Mouse (Mus musculus) liver, postnatal 0 days (tissue): ENCODE results near the gene Ntn1. TPM values are rescaled to one million over a fixed set of nuclear protein-coding genes. Genes with fewer than 3 reads are reported as not detected.

ENCODE experiments used
- ATAC-seq: fragments of 200-750 bp; cut with Nextera tagmentation; 2 replicates; pipeline ENCODE4 v1.8.0; 2017; ENCODE audit warnings: mild to moderate bottlenecking, moderate library complexity
- DNase-seq: peaks from one replicate; pipeline ENCODE4 v3.0.0-alpha.2; 2016
- H3K27ac ChIP-seq: fragments of 300-500 bp; sonication (generic); 2 replicates; pipeline ENCODE4 v1.5.1; 2014; ENCODE audit warnings: antibody characterized with exemption, moderate library complexity, mild to moderate bottlenecking, low read depth
- H3K27me3 ChIP-seq: fragments of 300-500 bp; sonication (generic); 2 replicates; pipeline ENCODE4 v1.6.1; 2014; ENCODE audit warnings: low read length, control low read depth, mixed read lengths; ENCODE audit not compliant: insufficient read depth
- H3K36me3 ChIP-seq: fragments of 300-500 bp; sonication (generic); replicated peaks from 2 replicates; pipeline ENCODE4 v1.6.1; 2014; ENCODE audit warnings: mild to moderate bottlenecking, control low read depth, low read length, moderate library complexity, mixed read lengths; ENCODE audit not compliant: insufficient read depth
- H3K4me1 ChIP-seq: fragments of 300-500 bp; sonication (generic); 2 replicates; pipeline ENCODE4 v1.6.1; 2014; ENCODE audit warnings: antibody characterized with exemption, mild to moderate bottlenecking, control low read depth; ENCODE audit not compliant: insufficient read depth
- H3K4me2 ChIP-seq: fragments of 300-500 bp; sonication (generic); 2 replicates; pipeline ENCODE4 v1.6.1; 2014; ENCODE audit warnings: low read depth, mild to moderate bottlenecking, low read length, moderate library complexity, mixed read lengths
- H3K4me3 ChIP-seq: fragments of 300-500 bp; sonication (generic); 2 replicates; pipeline ENCODE4 v1.5.1; 2014; ENCODE audit warnings: low read depth, low read length
- H3K9ac ChIP-seq: fragments of 300-500 bp; sonication (generic); replicated peaks from 2 replicates; pipeline ENCODE4 v1.6.1; 2014; ENCODE audit warnings: mild to moderate bottlenecking, moderate library complexity
- H3K9me3 ChIP-seq: fragments of 300-500 bp; sonication (generic); 2 replicates; pipeline ENCODE4 v1.6.1; 2016; ENCODE audit warnings: mild to moderate bottlenecking, control low read depth, low read length, mixed read lengths
- CTCF ChIP-seq: sonication (generic); IDR thresholded peaks from 2 replicates; pipeline ENCODE4 v1.5.1; 2016; ENCODE audit warnings: antibody characterized with exemption, low read depth
- EP300 ChIP-seq: IDR thresholded peaks from 2 replicates; pipeline ENCODE4 v1.6.1; 2016; ENCODE audit warnings: antibody characterized with exemption, low read depth, mild to moderate bottlenecking
- WGBS: fragments of 180-500 bp; shearing (Covaris S2); extraction: QIAGEN DNeasy Blood & Tissue Kit; methylation state at CpG from one replicate; pipeline ENCODE4 v1.1.7; 2014; ENCODE audit not compliant: insufficient replicate concordance; 5-methylcytosine and 5-hydroxymethylcytosine counted together
- polyA plus RNA-seq: library from polyadenylated mRNA; unstranded; fragments of >200 nt; fragmentation: Nextera tagmentation; extraction: Ambion mirVana; gene quantifications from 2 replicates; pipeline ENCODE4 v1.2.1, GENCODE M21; 2015

The Ntn1 gene
- polyA plus RNA-seq, 1 experiment from 2014 or later = 0.76 TPM

- TF ChIP-seq CTCF (no peak), EP300 (no peak)
- no peak overlapping the region for H3K9ac ChIP-seq
- no peaks in the 10 kb centered on the region for H3K4me1 ChIP-seq
- H3K27ac ChIP-seq = no peak overlapping the region
- DNase-seq = no peak
- no peak for ATAC-seq
- WGBS = 69% methylated on average over 3 of the region's 3 CpGs
- no peaks in the 10 kb centered on the region for H3K27me3 ChIP-seq
- H3K4me3 ChIP-seq = no peak overlapping the region
- no peaks in the 10 kb centered on the region for H3K9me3 ChIP-seq
- H3K36me3 ChIP-seq = no peaks in the 10 kb centered on the region
- no peak overlapping the region for H3K4me2 ChIP-seq
Observed at GRCm38 (mm10) chr11:68354848-68355247, 45.8 kb downstream of the Ntn1 start.

GRCm38 (mm10) chr11:68352236-68352635 lies 48.4 kb downstream of the Ntn1 start:
- H3K27me3 ChIP-seq = 0 out of 2 replicates have a peak, but pooled peaks cover 2% of the 10 kb centered on the region
- no peak overlapping the region for H3K4me2 ChIP-seq
- no peaks in the 10 kb centered on the region for H3K36me3 ChIP-seq
- no peaks in the 10 kb centered on the region for H3K9me3 ChIP-seq
- ATAC-seq (no peak), DNase-seq (no peak)
- no peak overlapping the region for H3K9ac ChIP-seq
- no peaks in the 10 kb centered on the region for H3K4me1 ChIP-seq
- H3K4me3 ChIP-seq = no peak overlapping the region
- H3K27ac ChIP-seq = no peak overlapping the region
- TF ChIP-seq EP300 (no peak; the same call in 1 of the 2 replicates), CTCF (no peak)
- 53% methylated on average over 6 of the region's 6 CpGs for WGBS

- Histone ChIP-seq H3K9me3 (no peaks in the 10 kb centered on the region), H3K9ac (no peak overlapping the region), H3K4me1 (no peaks in the 10 kb centered on the region), H3K27me3 (0 out of 2 replicates have a peak, but pooled peaks cover 2% of the 10 kb centered on the region), H3K27ac (no peak overlapping the region), H3K36me3 (no peaks in the 10 kb centered on the region), H3K4me3 (no peak overlapping the region), H3K4me2 (no peak overlapping the region)
- TF ChIP-seq EP300 (no peak), CTCF (no peak)
- WGBS = 81% methylated on average over 12 of the region's 12 CpGs
- DNase-seq = no peak
- no peak for ATAC-seq
Observed at GRCm38 (mm10) chr11:68348851-68349250, 51.8 kb downstream of the Ntn1 start.

- no peak for TF ChIP-seq CTCF
- TF ChIP-seq EP300 = no peak
- no peak for DNase-seq
- no peak overlapping the region for H3K9ac ChIP-seq
- no peak overlapping the region for H3K4me2 ChIP-seq
- 44% methylated on average over 6 of the region's 6 CpGs for WGBS
- H3K4me1 ChIP-seq = no peaks in the 10 kb centered on the region
- no peak overlapping the region for H3K27ac ChIP-seq
- no peak overlapping the region for H3K4me3 ChIP-seq
- no peak for ATAC-seq
- no peaks in the 10 kb centered on the region for H3K36me3 ChIP-seq
- 0 out of 2 replicates have a peak, but pooled peaks cover 2% of the 10 kb centered on the region for H3K27me3 ChIP-seq
- no peaks in the 10 kb centered on the region for H3K9me3 ChIP-seq
Observed at GRCm38 (mm10) chr11:68348083-68348482, 52.5 kb downstream of the Ntn1 start.

GRCm38 (mm10) chr11:68347508-68347907 lies 53.1 kb downstream of the Ntn1 start:
- 64% methylated on average over 5 of the region's 5 CpGs for WGBS
- no peak overlapping the region for H3K4me3 ChIP-seq
- H3K4me1 ChIP-seq = no peaks in the 10 kb centered on the region
- no peak overlapping the region for H3K27ac ChIP-seq
- H3K27me3 ChIP-seq = 0 out of 2 replicates have a peak, but pooled peaks cover 2% of the 10 kb centered on the region
- H3K4me2 ChIP-seq = no peak overlapping the region
- TF ChIP-seq EP300 = no peak
- TF ChIP-seq CTCF = no peak
- no peaks in the 10 kb centered on the region for H3K36me3 ChIP-seq
- ATAC-seq = no peak
- H3K9ac ChIP-seq = no peak overlapping the region
- no peaks in the 10 kb centered on the region for H3K9me3 ChIP-seq
- DNase-seq = no peak

GRCm38 (mm10) chr11:68346099-68346498 lies 54.5 kb downstream of the Ntn1 start:
- H3K4me2 ChIP-seq = no peak overlapping the region
- no peak overlapping the region for H3K9ac ChIP-seq
- WGBS = 81% methylated on average over 5 of the region's 5 CpGs
- no peaks in the 10 kb centered on the region for H3K36me3 ChIP-seq
- H3K9me3 ChIP-seq = no peaks in the 10 kb centered on the region
- H3K27ac ChIP-seq = no peak overlapping the region
- TF ChIP-seq EP300 = no peak
- TF ChIP-seq CTCF = no peak
- ATAC-seq (no peak), DNase-seq (no peak)
- no peaks in the 10 kb centered on the region for H3K4me1 ChIP-seq
- H3K4me3 ChIP-seq = no peak overlapping the region
- H3K27me3 ChIP-seq = 0 out of 2 replicates have a peak, but pooled peaks cover 2% of the 10 kb centered on the region

- ATAC-seq (no peak), DNase-seq (no peak)
- no peaks in the 10 kb centered on the region for H3K4me1 ChIP-seq
- H3K9ac ChIP-seq = no peak overlapping the region
- TF ChIP-seq EP300 (no peak), CTCF (no peak)
- no peaks in the 10 kb centered on the region for H3K36me3 ChIP-seq
- H3K27ac ChIP-seq = no peak overlapping the region
- 50% methylated on average over 9 of the region's 9 CpGs for WGBS
- 0 out of 2 replicates have a peak, but pooled peaks cover 2% of the 10 kb centered on the region for H3K27me3 ChIP-seq
- no peak overlapping the region for H3K4me2 ChIP-seq
- no peaks in the 10 kb centered on the region for H3K9me3 ChIP-seq
- no peak overlapping the region for H3K4me3 ChIP-seq
Observed at GRCm38 (mm10) chr11:68344221-68344620, 56.4 kb downstream of the Ntn1 start.
